Mouse (Mus musculus) midbrain, embryonic 15.5 days (tissue): Measurements from ENCODE around the gene Icmt. TPM values are rescaled to one million over a fixed set of nuclear protein-coding genes. Genes with fewer than 3 reads are reported as not detected.

Experiments
- ATAC-seq: fragments of 200-750 bp; cut with Nextera tagmentation; replicated peaks from 2 replicates; pipeline ENCODE4 v1.8.0; 2017; ENCODE audit warnings: moderate TSS enrichment
- H3K27ac ChIP-seq: fragments of 300-500 bp; sonication (generic); 2 replicates; pipeline ENCODE4 v1.5.1; 2015; ENCODE audit warnings: mild to moderate bottlenecking, inconsistent platforms
- H3K27me3 ChIP-seq: fragments of 300-500 bp; sonication (generic); replicated peaks from 2 replicates; pipeline ENCODE4 v1.6.1; 2015; ENCODE audit warnings: inconsistent platforms
- H3K36me3 ChIP-seq: fragments of 300-500 bp; sonication (generic); replicated peaks from 2 replicates; pipeline ENCODE4 v1.6.1; 2015; ENCODE audit warnings: inconsistent platforms
- H3K4me1 ChIP-seq: fragments of 300-500 bp; sonication (generic); 2 replicates; pipeline ENCODE4 v1.6.1; 2015; ENCODE audit warnings: inconsistent platforms
- H3K4me2 ChIP-seq: fragments of 300-500 bp; sonication (generic); 2 replicates; pipeline ENCODE4 v1.6.1; 2015; ENCODE audit warnings: inconsistent platforms, mild to moderate bottlenecking, moderate library complexity
- H3K4me3 ChIP-seq: fragments of 300-500 bp; sonication (generic); 2 replicates; pipeline ENCODE4 v1.5.1; 2015; ENCODE audit warnings: mild to moderate bottlenecking, inconsistent platforms
- H3K9ac ChIP-seq: fragments of 300-500 bp; sonication (generic); 2 replicates; pipeline ENCODE4 v1.6.1; 2015; ENCODE audit warnings: mild to moderate bottlenecking, inconsistent platforms
- H3K9me3 ChIP-seq: fragments of 300-500 bp; sonication (generic); 2 replicates; pipeline ENCODE4 v1.6.1; 2016; ENCODE audit warnings: inconsistent platforms
- WGBS: fragments of 180-500 bp; shearing (Covaris S2); methylation state at CpG from one replicate; pipeline ENCODE4 v1.1.7; 2015; ENCODE audit warnings: mixed read lengths; 5-methylcytosine and 5-hydroxymethylcytosine counted together
- polyA plus RNA-seq: library from polyadenylated mRNA; unstranded; fragments of >200 nt; fragmentation: Nextera tagmentation; extraction: Ambion mirVana; gene quantifications from 2 replicates; pipeline ENCODE4 v1.2.1, GENCODE M21; 2015

Gene Icmt
- polyA plus RNA-seq, 1 experiment from 2014 or later, result 20.4 TPM

- H3K27ac ChIP-seq, result 0 out of 2 replicates have a peak overlapping the region, but pooled peaks have one; percentile 13
- ATAC-seq, result peak; percentile 54
- H3K4me3 ChIP-seq, result no peak overlapping the region
- no peak overlapping the region for H3K4me2 ChIP-seq
- WGBS, result 37% methylated on average over 2 of the region's 2 CpGs
- no peaks in the 10 kb centered on the region for H3K27me3 ChIP-seq
- peaks cover 41% of the 10 kb centered on the region for H3K36me3 ChIP-seq
- H3K9ac ChIP-seq, result no peak overlapping the region
- peaks cover 5% of the 10 kb centered on the region for H3K4me1 ChIP-seq
- H3K9me3 ChIP-seq, result no peaks in the 10 kb centered on the region
These were observed 35.9 kb downstream of the Icmt start for GRCm38 (mm10) chr4:152332952-152333351.

DNA sequence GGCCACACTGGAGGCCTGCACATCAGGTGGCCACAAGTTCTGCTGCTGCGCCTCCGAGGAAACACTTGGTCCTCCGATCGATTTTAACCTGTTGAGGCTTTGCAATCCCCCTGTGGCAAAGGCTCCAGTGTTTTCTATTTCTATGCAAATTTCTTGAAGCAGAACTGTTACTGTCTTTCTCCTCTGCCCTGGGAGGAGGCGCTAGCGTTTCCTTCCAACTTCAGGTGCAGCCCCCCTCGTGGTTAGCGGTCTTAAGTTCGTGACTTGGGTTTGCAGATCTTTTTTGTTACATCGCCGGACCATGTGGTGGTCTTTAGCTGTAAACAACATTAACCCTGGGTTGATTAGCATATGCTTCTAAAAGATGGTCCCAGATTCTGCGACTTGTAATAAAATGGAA is 36.6 kb downstream of the Icmt start:
- H3K9me3 ChIP-seq, result no peaks in the 10 kb centered on the region
- H3K4me1 ChIP-seq, result peaks cover 9% of the 10 kb centered on the region
- no peak for ATAC-seq
- H3K36me3 ChIP-seq, result peaks cover 41% of the 10 kb centered on the region
- no peaks in the 10 kb centered on the region for H3K27me3 ChIP-seq
- H3K4me2 ChIP-seq, result no peak overlapping the region
- WGBS, result 91% methylated on average over 12 of the region's 12 CpGs
- H3K27ac ChIP-seq, result no peak overlapping the region
- H3K4me3 ChIP-seq, result no peak overlapping the region
- H3K9ac ChIP-seq, result no peak overlapping the region

GRCm38 (mm10) chr4:152337772-152338171 is 40.7 kb downstream of the Icmt start:
- Histone ChIP-seq H3K36me3 (peaks cover 14% of the 10 kb centered on the region), H3K4me1 (peaks cover 34% of the 10 kb centered on the region), H3K9ac (no peak overlapping the region), H3K27ac (peak overlapping the region; percentile 21), H3K4me3 (no peak overlapping the region), H3K27me3 (peaks cover 8% of the 10 kb centered on the region), H3K4me2 (no peak overlapping the region; the same call in 1 of the 2 replicates), H3K9me3 (no peaks in the 10 kb centered on the region)
- 20% methylated on average over 6 of the region's 6 CpGs for WGBS
- no peak for ATAC-seq

DNA sequence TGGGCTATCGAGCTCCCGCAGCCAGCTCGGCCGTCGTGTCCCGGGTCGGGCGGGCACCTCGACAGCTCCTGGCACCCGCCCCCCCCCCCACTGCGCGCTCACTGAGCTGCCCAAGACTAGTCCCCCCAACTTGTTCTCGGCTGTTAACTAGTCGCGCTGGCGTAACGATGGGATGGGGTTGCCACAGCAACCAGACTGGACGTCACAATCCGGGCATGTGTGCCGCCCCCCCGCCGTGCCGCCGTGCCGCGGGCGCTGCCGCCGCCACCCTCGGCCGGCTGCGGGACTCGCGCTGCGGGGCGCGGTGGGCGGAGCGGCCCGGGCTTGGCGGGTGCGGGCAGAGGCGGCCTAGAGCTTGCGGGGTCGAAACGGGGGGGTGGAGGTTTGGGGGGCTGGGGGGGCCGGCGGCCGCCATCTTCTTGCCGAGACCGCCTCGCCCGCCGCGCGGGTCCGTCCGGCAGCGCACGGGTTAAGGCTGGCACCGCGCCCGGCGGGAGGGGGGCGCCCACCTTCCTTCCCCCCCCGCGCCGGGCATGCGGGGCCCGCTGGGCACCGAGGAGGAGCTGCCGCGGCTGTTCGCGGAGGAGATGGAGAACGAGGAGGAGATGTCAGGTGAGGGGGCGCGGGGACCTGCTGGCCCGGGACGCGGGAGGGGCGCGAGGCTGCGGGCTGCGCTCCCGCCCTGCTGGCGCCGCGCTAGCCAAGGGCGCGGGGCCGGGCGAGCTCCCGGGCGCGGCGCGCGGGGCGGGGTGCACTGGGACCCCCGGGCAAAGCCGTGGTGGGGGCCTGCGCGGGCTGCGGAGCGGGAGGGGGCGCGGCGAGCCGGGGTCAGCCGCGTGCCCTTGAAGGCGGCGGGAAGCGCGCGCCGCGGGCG is 41.6 kb downstream of the Icmt start, which contains the start of gene Chd5:
Gene Chd5, plus strand, starts transcription at position 233 of the 874 bp plus-strand sequence.
- Histone ChIP-seq H3K27me3 (peaks cover 8% of the 10 kb centered on the region), H3K4me2 (peak within 1 kb of the TSS; percentile 81), H3K4me1 (peaks cover 35% of the 10 kb centered on the region), H3K9ac (peak within 1 kb of the TSS; percentile 85), H3K27ac (peak within 1 kb of the TSS; percentile 84), H3K4me3 (peak within 1 kb of the TSS; percentile 81), H3K9me3 (no peaks in the 10 kb centered on the region), H3K36me3 (peaks cover 10% of the 10 kb centered on the region)
- ATAC-seq, result peak; percentile 57
- under 1% methylated on average over 88 of the region's 120 CpGs for WGBS

- Histone ChIP-seq H3K4me1 (peaks cover 39% of the 10 kb centered on the region), H3K27me3 (peaks cover 8% of the 10 kb centered on the region), H3K9me3 (no peaks in the 10 kb centered on the region), H3K36me3 (peaks cover 3% of the 10 kb centered on the region; the same call in 1 of the 2 replicates), H3K9ac (peak overlapping the region; percentile 85), H3K4me3 (peak overlapping the region; percentile 81), H3K27ac (peak overlapping the region; percentile 84), H3K4me2 (peak overlapping the region; percentile 81)
- WGBS, result 4% methylated on average over 7 of the region's 26 CpGs
- ATAC-seq, result peak; percentile 51
These were observed 42.3 kb downstream of the Icmt start for GRCm38 (mm10) chr4:152339293-152339790.

DNA sequence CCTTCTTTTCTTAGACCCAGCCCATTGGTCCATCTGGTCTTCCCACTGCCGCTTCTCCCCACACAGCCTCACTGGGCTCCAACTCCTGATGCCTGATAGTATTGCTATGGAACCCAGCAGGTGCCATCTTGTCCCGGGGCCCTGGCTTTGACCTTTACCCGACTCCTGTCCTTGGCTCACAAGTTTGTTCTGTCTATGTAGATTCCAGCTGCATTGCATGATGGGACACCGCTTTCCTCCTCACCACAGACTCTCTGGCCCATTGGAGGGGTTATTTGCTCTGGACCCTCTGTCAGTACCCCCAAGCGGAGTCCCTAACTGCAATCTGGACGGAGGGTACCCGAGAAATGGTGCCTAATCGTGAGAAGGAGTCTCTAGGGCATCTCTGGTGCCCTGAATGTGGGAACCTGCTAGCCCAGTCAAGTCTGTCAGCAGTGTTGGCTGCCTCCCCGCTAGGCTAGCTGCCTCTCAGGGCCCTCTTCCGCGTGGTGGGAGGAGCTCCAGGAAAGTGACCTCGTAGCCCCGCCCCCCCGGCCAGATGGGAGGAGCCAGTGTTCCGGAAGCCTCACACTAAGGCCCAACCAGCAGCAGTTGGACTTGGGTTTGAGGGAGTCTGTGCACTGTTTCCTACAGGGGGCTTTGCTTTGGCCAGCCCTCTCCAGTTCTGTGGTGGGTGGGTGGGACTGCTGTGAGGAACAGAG is 43.7 kb downstream of the Icmt start:
- peak overlapping the region; percentile 81 for H3K4me3 ChIP-seq
- no peak for ATAC-seq
- H3K4me2 ChIP-seq, result peak overlapping the region; percentile 81
- WGBS, result 36% methylated on average over 15 of the region's 15 CpGs
- peaks cover 8% of the 10 kb centered on the region for H3K27me3 ChIP-seq
- H3K27ac ChIP-seq, result no peak overlapping the region
- H3K9ac ChIP-seq, result no peak overlapping the region
- H3K4me1 ChIP-seq, result peaks cover 47% of the 10 kb centered on the region
- H3K36me3 ChIP-seq, result no peaks in the 10 kb centered on the region
- H3K9me3 ChIP-seq, result no peaks in the 10 kb centered on the region

GRCm38 (mm10) chr4:152343296-152343695 is 46.3 kb downstream of the Icmt start:
- Histone ChIP-seq H3K4me2 (no peak overlapping the region), H3K4me3 (no peak overlapping the region), H3K36me3 (no peaks in the 10 kb centered on the region), H3K9me3 (no peaks in the 10 kb centered on the region), H3K27me3 (peaks cover 8% of the 10 kb centered on the region), H3K27ac (no peak overlapping the region; the same call in 1 of the 2 replicates), H3K4me1 (peaks cover 46% of the 10 kb centered on the region), H3K9ac (no peak overlapping the region)
- WGBS, result 5% methylated on average over 5 of the region's 5 CpGs
- ATAC-seq, result no peak

DNA sequence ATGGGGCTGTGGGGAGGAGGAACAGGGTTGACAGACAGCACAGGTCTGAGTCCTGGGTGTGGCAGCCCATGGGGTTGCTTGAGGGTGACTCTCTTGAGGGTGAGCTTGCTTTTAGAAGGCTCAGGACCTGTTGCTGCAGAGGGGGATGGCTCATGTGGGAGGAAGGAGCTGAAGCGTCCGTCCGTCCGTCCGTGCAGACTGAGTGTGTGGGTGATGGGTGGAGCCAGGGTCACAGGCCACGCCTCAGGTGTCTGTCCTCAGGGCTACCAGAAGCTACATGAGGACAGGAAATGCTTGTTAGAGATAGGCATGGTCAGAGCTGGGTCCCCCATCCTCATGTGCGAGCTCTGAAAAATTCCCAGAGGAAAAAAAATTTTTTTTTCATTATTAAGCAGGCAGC is 47.6 kb downstream of the Icmt start:
- Histone ChIP-seq H3K9me3 (no peaks in the 10 kb centered on the region), H3K4me1 (peaks cover 57% of the 10 kb centered on the region), H3K36me3 (no peaks in the 10 kb centered on the region), H3K27me3 (peaks cover 8% of the 10 kb centered on the region), H3K27ac (no peak overlapping the region), H3K9ac (no peak overlapping the region), H3K4me3 (no peak overlapping the region), H3K4me2 (no peak overlapping the region)
- ATAC-seq, result no peak
- WGBS, result 64% methylated on average over 7 of the region's 7 CpGs

DNA sequence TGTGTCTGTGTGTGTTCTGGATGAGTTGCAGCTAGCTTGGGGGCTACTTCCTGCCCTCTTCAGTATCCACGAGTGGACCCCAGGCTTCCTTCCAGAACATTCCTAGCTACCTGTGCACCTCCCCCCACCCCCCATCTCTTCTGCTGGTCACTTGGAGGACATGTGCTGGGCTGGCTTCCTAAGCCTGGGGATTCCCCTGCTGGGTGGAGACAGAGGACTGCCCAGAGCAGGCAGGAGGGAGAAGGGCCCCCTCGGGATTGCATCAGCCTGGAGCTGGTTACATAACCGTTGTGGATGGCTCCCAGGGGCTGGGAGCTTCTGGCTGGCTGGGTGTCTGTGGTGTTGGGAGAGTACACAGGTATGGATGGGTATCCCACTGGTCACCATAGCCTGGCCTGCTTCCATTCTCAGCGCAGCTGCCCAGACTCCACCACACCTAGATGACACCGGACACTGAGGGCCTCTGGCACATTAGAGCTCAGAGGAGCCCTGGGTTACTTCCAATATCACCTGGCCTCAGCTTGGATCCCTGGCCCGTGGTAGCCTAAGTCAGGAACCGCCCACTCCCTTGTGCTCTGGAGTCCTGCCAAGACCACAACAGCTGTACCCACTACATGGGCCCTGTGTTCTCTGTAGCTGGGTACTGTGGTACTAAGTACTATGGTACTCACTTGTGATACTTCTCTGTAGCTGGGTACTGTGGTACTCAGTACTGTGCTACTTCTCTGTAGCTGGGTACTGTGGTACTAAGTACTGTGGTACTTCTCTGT is 48.3 kb downstream of the Icmt start:
- Histone ChIP-seq H3K27ac (no peak overlapping the region), H3K9me3 (no peaks in the 10 kb centered on the region), H3K36me3 (no peaks in the 10 kb centered on the region), H3K4me3 (no peak overlapping the region), H3K9ac (no peak overlapping the region), H3K27me3 (peaks cover 8% of the 10 kb centered on the region), H3K4me1 (peaks cover 57% of the 10 kb centered on the region), H3K4me2 (no peak overlapping the region)
- no peak for ATAC-seq
- WGBS, result 58% methylated on average over 7 of the region's 7 CpGs

DNA sequence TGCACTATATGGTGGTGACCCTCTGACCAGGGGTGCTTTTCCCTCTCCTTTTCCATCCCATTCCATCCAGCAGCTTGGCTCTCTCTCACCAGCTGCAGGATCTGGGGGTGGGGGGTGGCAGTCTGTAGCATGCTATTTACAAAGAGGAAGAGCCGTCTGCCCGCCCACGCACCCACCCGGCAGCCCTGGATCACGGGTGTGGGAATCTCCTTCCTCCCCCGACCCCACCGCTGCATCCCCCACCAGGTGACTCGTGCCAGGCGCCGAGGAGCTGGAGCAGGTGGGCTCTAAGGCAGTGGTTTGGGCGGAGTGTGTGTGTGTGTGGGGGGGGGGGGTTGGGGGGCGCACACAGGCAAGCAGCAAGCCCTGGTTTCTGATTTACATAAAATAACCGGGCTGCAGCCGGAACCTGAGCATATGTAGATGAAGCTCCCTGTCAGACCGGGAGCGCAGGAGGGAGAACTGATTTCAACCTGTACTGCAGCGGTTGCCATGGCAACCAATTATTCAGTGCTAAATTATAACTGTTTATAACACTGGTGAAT is 52.9 kb downstream of the Icmt start:
- Histone ChIP-seq H3K4me1 (peaks cover 43% of the 10 kb centered on the region), H3K9ac (peak overlapping the region; percentile 26), H3K9me3 (no peaks in the 10 kb centered on the region), H3K4me3 (peak overlapping the region; percentile 25), H3K27ac (peak overlapping the region; percentile 91), H3K4me2 (peak overlapping the region; percentile 54), H3K36me3 (no peaks in the 10 kb centered on the region; the same call in 1 of the 2 replicates), H3K27me3 (0 out of 2 replicates have a peak, but pooled peaks cover 6% of the 10 kb centered on the region)
- 3% methylated on average over 17 of the region's 17 CpGs for WGBS
- ATAC-seq, result peak; percentile 78

DNA sequence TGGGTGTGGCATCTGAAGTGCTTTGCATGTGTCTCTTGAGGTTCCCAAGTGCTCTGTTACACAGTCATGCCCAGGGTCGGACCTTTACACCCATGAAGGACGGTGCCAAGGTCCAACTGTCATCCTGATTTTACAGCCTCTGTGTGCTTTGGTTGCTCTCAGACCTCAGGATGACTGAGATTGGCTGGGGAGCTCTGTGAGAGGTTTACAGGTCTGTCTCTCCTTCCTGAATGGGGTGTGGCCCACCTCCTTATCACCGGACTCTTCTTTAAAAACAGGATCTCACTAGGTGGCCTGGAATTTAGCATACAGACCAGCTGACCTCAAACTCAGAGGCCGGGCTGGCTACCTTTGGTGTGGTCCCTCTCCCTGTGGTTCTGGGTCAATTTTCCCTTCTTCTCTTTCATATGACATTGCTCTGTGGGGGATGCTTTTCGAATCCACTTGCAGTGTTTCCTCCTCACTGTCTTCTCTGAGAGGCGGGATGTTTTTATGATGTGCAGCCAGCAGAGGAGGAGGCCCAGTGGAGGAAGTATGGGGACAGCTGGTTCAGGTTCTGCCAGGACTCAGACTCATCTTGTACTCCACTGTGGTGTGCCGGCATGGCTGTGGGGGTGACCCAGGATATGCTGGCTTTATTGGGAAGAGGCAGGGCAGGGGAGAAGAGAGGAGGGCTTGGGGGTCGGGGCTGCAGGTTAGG is 53.8 kb downstream of the Icmt start:
- Histone ChIP-seq H3K27ac (peak overlapping the region; percentile 91), H3K9me3 (no peaks in the 10 kb centered on the region), H3K27me3 (0 out of 2 replicates have a peak, but pooled peaks cover 6% of the 10 kb centered on the region), H3K4me1 (peaks cover 38% of the 10 kb centered on the region), H3K9ac (no peak overlapping the region), H3K4me3 (0 out of 2 replicates have a peak overlapping the region, but pooled peaks have one; percentile 25), H3K4me2 (peak overlapping the region; percentile 54), H3K36me3 (no peaks in the 10 kb centered on the region; the same call in 1 of the 2 replicates)
- no peak; the same call in 1 of the 2 replicates for ATAC-seq
- WGBS, result 39% methylated on average over 8 of the region's 8 CpGs
